Mouse (Mus musculus) forebrain, embryonic 12.5 days (tissue): ENCODE data around the gene Fam204a. TPM values are rescaled to one million over a fixed set of nuclear protein-coding genes. Genes with fewer than 3 reads are reported as not detected.

Experiments used
- ATAC-seq: fragments of 200-750 bp; cut with Nextera tagmentation; 2 replicates; pipeline ENCODE4 v1.8.0; 2017; ENCODE audit warnings: moderate TSS enrichment; ENCODE audit not compliant: low FRiP score
- H3K27ac ChIP-seq: fragments of 300-500 bp; sonication (generic); 2 replicates; pipeline ENCODE4 v1.5.1; 2016; ENCODE audit warnings: mild to moderate bottlenecking
- H3K27me3 ChIP-seq: fragments of 300-500 bp; sonication (generic); 2 replicates; pipeline ENCODE4 v1.6.1; 2016; ENCODE audit warnings: mild to moderate bottlenecking
- H3K36me3 ChIP-seq: fragments of 300-500 bp; sonication (generic); replicated peaks from 2 replicates; pipeline ENCODE4 v1.6.1; 2016; ENCODE audit warnings: mild to moderate bottlenecking
- H3K4me1 ChIP-seq: fragments of 300-500 bp; sonication (generic); 2 replicates; pipeline ENCODE4 v1.6.1; 2016
- H3K4me2 ChIP-seq: fragments of 300-500 bp; sonication (generic); 2 replicates; pipeline ENCODE4 v1.6.1; 2016; ENCODE audit warnings: mild to moderate bottlenecking, moderate library complexity
- H3K4me3 ChIP-seq: fragments of 300-500 bp; sonication (generic); replicated peaks from 2 replicates; pipeline ENCODE4 v1.5.1; 2016; ENCODE audit warnings: mild to moderate bottlenecking
- H3K9ac ChIP-seq: fragments of 300-500 bp; sonication (generic); 2 replicates; pipeline ENCODE4 v1.6.1; 2016; ENCODE audit warnings: mild to moderate bottlenecking
- H3K9me3 ChIP-seq: fragments of 300-500 bp; sonication (generic); 2 replicates; pipeline ENCODE4 v1.6.1; 2016
- WGBS: fragments of 180-500 bp; shearing (Covaris S2); methylation state at CpG from one replicate; pipeline ENCODE4 v1.1.7; 2016; 5-methylcytosine and 5-hydroxymethylcytosine counted together
- polyA plus RNA-seq: library from polyadenylated mRNA; unstranded; fragments of >200 nt; fragmentation: Nextera tagmentation; extraction: Ambion mirVana; gene quantifications from 2 replicates; pipeline ENCODE4 v1.2.1, GENCODE M21; 2016

Gene Fam204a
- 80.3 and 82.6 TPM in 2 replicates for polyA plus RNA-seq

DNA sequence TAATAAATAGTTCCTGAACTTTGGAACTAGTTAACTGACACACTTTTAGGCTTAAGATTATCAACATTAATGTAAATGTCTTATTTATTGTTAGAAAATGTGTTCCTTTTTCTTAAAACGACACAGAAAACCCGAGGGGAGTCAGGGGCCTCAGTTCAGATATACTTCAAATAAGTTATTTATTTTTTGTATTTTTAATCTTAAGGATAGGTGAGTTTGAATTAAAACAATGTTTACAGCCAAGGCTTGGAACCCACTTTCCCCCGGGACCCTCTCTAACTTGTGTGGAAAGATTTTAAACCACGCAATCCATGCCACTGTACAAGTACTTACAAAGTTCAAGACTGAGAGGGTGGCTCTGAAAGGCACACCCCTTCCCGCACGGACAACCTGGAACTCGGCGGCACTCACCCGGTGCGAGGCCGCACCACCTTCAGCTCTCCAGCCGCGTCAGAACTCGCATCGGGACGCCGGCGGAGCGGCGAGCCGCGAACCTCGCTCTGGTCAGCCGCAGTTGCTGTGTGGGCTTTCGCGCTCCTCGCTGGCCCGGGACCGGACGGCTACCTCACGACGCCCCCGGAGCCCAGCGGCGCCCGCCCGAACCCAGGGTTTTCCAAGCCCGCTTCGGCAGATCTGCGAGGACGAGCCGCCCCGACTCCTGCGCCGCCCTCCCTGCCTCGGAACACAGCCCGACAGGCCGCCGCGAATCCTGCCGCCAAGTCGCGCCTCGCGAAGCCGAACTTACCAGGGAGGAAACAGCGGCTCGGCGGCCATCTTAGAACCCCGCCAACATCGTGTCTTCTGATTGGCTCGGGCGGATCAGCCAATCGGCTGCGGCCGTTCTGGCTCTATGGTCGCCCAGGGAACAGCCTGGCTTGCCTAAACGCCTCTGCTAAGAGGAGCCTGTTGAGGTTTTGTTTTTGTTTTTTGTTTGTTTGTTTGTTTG, at the start of gene Fam204a:
Fam204a (minus strand) TSS at position 803 of the 946 bp plus-strand sequence.
- Histone ChIP-seq H3K9me3 (no peaks in the 10 kb centered on the region), H3K36me3 (no peaks in the 10 kb centered on the region), H3K27ac (peak within 1 kb of the TSS; percentile 97), H3K27me3 (no peaks in the 10 kb centered on the region), H3K4me1 (peaks cover 10% of the 10 kb centered on the region), H3K4me2 (peak within 1 kb of the TSS; percentile 55), H3K9ac (peak within 1 kb of the TSS; percentile 92), H3K4me3 (peak within 1 kb of the TSS; percentile 91)
- ATAC-seq: peak; percentile 100
- WGBS: under 1% methylated on average over 68 of the region's 68 CpGs

DNA sequence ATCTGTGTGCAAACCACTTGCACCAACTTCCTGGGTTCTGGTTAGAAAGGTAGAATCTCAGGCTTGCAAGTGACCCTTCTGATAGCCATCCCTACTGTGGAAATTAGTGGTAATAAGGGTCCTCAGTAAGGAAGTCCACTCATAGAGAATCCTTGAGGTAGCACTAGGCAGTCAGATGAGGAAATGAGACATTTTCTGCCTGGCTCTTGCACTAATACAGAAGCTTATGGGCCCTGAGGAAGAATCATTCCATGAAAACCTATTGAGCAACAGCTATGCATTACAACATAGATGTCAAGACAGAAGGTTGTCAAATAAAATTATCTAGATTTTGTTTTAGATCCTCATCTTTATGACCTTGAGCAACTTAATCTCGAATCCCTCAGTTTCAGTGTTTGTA, 39.3 kb upstream of the Fam204a start:
- Histone ChIP-seq H3K4me3 (no peak overlapping the region), H3K4me1 (no peaks in the 10 kb centered on the region), H3K9ac (no peak overlapping the region), H3K36me3 (no peaks in the 10 kb centered on the region), H3K9me3 (no peaks in the 10 kb centered on the region), H3K4me2 (no peak overlapping the region), H3K27ac (no peak overlapping the region), H3K27me3 (no peaks in the 10 kb centered on the region; the same call in 1 of the 2 replicates)
- no peak for ATAC-seq
- 70% methylated on average over 1 of the region's 1 CpGs for WGBS

DNA sequence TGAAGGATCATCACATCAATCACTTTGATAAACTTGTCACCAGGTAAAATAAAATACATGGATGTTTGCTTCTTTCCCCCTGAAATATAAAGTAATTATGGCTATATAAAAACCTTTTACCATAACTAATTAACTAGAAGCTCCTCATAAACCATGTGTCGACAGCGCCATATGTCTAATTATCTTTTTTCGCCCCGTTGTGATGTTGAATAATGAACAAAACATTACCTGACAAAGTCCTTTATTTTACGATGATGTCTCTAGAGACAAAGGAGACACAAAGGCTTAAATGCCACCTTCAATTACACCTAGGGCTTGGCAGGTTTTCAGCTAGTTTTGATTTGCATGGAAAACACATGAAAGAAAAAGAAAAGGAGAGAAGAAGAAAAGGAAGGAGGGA, 34.2 kb upstream of the Fam204a start:
- no peak for ATAC-seq
- 71% methylated on average over 5 of the region's 5 CpGs for WGBS
- H3K36me3 ChIP-seq: no peaks in the 10 kb centered on the region
- no peaks in the 10 kb centered on the region; the same call in 1 of the 2 replicates for H3K27me3 ChIP-seq
- H3K9me3 ChIP-seq: no peaks in the 10 kb centered on the region
- 0 out of 2 replicates have a peak overlapping the region, but pooled peaks have one; percentile 13 for H3K27ac ChIP-seq
- H3K4me3 ChIP-seq: no peak overlapping the region
- H3K4me2 ChIP-seq: no peak overlapping the region
- no peak overlapping the region for H3K9ac ChIP-seq
- no peaks in the 10 kb centered on the region; the same call in 1 of the 2 replicates for H3K4me1 ChIP-seq

DNA sequence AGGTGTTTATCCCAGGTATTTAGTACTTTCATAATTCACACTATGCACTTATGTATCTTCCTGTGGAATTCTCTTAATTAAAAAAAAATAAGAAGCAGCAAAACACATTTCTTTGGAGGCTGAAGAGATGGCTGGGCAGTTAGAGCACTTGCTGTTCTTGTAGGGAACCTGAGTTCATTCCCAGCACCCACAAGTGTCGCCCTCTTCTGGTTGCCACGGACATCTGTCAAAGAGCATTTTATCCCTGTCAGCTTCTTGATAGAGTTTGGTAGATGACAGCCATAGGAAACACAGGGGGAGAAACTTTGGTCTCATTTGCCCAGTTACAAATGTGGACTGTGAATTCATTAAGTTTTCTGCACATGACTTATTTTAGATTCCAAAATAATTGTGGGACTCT, 25.5 kb upstream of the Fam204a start:
- Histone ChIP-seq H3K36me3 (no peaks in the 10 kb centered on the region), H3K4me1 (no peaks in the 10 kb centered on the region), H3K9ac (no peak overlapping the region), H3K4me3 (no peak overlapping the region), H3K4me2 (no peak overlapping the region), H3K27me3 (no peaks in the 10 kb centered on the region), H3K27ac (no peak overlapping the region), H3K9me3 (no peaks in the 10 kb centered on the region)
- WGBS: 35% methylated on average over 2 of the region's 2 CpGs
- ATAC-seq: no peak

DNA sequence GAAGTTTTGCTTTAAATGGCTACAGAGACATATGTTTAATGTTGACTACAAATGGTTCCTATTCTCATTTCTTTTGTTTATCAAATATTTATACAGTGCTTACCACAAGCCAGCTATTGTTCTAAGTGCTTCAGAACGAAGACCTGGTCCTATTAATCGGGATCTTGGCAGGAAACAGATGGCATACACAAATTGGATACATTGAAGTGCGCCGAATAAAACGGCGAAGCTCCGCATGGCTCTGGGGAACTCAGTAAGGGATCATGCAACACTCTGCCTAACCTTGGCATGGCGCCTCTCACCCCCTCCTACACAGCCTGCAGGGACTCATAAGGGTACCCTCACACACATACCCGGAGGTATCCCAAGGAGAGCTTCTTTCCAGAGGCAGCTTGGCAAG, 24.7 kb upstream of the Fam204a start:
- WGBS: 76% methylated on average over 9 of the region's 9 CpGs
- no peaks in the 10 kb centered on the region for H3K36me3 ChIP-seq
- no peak for ATAC-seq
- no peaks in the 10 kb centered on the region for H3K27me3 ChIP-seq
- no peak overlapping the region for H3K4me2 ChIP-seq
- no peak overlapping the region for H3K27ac ChIP-seq
- H3K9ac ChIP-seq: no peak overlapping the region
- no peak overlapping the region for H3K4me3 ChIP-seq
- H3K4me1 ChIP-seq: no peaks in the 10 kb centered on the region
- no peaks in the 10 kb centered on the region for H3K9me3 ChIP-seq

DNA sequence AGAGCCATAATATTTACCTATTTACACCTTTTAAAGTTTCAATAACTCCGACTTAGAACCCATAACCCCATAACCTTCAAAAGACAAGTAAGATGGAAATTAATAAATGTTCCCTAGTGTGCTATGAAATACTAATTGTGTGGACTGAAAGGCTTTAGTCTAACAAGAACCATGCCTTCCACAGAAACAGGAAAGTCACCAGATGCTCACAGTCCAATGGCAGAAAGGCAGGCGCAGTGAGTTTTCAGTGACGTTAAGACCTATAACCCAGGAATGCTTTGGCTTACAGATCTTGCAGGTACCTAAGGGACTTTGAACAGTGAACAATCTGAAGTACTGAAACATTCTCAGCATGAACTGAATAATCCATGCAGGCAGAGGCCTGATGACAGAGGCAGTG, 18.7 kb upstream of the Fam204a start:
- ATAC-seq: no peak
- no peak overlapping the region for H3K4me2 ChIP-seq
- no peak overlapping the region for H3K9ac ChIP-seq
- no peaks in the 10 kb centered on the region for H3K9me3 ChIP-seq
- no peak overlapping the region for H3K27ac ChIP-seq
- H3K27me3 ChIP-seq: no peaks in the 10 kb centered on the region
- WGBS: 88% methylated on average over 3 of the region's 3 CpGs
- no peaks in the 10 kb centered on the region for H3K36me3 ChIP-seq
- H3K4me1 ChIP-seq: peaks cover 11% of the 10 kb centered on the region; the same call in 1 of the 2 replicates
- H3K4me3 ChIP-seq: no peak overlapping the region

DNA sequence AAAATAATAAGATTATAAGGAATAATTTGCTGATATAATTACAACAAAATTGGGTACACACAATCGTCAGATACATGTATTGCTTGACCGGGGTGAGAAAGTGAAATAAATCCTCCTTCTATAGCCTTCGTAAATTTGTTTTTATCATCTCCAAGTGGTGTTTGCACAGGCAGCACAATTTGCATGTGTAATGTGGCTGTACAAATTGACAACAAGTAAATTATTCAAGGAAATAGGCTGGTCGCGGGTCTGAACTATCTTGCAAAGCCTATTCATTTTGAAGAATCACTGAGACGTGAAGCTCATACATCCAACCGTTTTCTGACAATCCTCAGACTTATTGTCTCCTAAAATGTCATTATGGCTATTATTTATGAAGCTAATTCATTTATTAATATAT, 16.1 kb upstream of the Fam204a start:
- H3K36me3 ChIP-seq: no peaks in the 10 kb centered on the region
- no peak overlapping the region for H3K4me3 ChIP-seq
- H3K4me1 ChIP-seq: peaks cover 11% of the 10 kb centered on the region; the same call in 1 of the 2 replicates
- no peak overlapping the region for H3K9ac ChIP-seq
- H3K9me3 ChIP-seq: no peaks in the 10 kb centered on the region
- WGBS: 26% methylated on average over 7 of the region's 7 CpGs
- H3K27ac ChIP-seq: no peak overlapping the region
- H3K27me3 ChIP-seq: no peaks in the 10 kb centered on the region
- no peak overlapping the region for H3K4me2 ChIP-seq
- ATAC-seq: 0 out of 2 replicates have a peak, but pooled peaks have one; percentile 11

DNA sequence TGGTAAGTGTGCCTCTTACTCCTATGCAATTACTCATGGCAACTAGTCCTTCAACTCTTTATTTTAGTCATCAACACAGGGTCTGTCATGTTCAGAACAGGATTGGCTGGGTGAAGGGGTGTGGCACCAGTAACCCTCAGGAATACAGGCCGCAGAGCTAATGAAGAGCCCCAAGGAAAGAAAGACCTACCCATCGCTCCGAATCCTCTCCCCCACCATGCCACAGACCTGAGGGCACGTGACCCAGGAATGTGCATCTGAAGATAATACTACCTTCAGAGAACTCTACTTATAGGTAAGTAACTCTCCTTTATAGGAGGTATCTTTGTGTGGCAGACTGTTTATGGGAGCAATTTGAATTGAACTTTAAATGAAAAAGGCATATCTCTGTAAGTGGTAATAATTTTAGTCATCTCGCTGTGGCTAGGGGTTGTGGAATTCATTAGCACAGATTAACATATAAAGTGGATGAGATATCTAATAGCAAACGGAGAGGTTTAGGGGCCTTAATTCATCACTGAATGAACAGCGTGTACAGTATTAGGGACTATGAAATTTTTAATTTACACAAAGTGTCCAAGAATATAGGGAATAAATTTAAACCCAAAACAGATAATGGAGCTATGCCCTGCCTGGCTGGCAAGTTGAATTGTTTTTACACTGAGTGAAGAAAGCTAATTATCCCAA, 15.6 kb upstream of the Fam204a start:
- no peaks in the 10 kb centered on the region for H3K36me3 ChIP-seq
- no peak overlapping the region for H3K4me2 ChIP-seq
- H3K27ac ChIP-seq: no peak overlapping the region
- ATAC-seq: no peak
- no peaks in the 10 kb centered on the region for H3K27me3 ChIP-seq
- H3K4me1 ChIP-seq: peaks cover 11% of the 10 kb centered on the region; the same call in 1 of the 2 replicates
- no peaks in the 10 kb centered on the region for H3K9me3 ChIP-seq
- 60% methylated on average over 7 of the region's 7 CpGs for WGBS
- H3K9ac ChIP-seq: no peak overlapping the region
- H3K4me3 ChIP-seq: no peak overlapping the region

DNA sequence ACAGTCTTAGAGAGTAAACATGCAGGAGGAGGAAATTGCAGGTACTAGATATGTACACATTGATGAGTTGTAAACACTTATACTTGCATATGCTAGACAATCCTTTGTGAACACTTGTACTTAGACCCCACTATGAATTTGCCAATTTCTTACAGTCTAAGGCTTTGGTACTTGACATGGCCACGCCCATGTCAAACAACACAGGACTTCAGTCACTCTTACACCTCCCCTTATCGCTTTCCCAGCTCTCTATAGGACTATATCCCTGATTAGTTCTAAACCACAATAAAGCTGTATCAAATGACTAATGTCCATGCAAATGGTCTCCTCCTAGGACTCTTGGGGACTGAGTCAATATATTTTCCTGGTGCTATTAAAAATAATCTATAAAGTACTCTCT, 5.0 kb upstream of the Fam204a start:
- no peak for ATAC-seq
- Histone ChIP-seq H3K27ac (no peak overlapping the region), H3K4me3 (no peak overlapping the region), H3K9me3 (no peaks in the 10 kb centered on the region), H3K27me3 (no peaks in the 10 kb centered on the region), H3K9ac (no peak overlapping the region), H3K4me2 (no peak overlapping the region), H3K4me1 (peaks cover 4% of the 10 kb centered on the region), H3K36me3 (no peaks in the 10 kb centered on the region)
- 82% methylated on average over 2 of the region's 2 CpGs for WGBS

DNA sequence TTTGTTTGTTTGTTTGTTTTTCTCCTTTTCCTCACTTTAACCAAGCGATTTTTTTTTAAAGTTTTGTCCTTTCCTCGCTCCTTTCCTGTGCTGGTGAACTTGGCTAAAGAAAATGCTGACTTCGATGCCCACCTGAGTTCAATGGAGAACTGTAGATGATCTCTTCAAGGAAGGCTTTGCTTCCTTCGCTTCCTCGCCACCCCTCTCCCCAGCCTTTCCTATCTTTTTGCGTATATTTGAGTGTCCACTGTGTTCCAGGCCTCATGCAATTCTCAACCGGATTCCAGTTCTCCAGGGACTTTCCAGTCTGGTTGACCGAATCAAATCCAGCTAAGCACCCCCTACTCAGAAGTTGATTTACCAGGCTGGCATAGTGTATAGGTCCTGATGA, 339 bp upstream of the Fam204a start:
- H3K4me1 ChIP-seq: peaks cover 10% of the 10 kb centered on the region
- no peak overlapping the region for H3K9ac ChIP-seq
- H3K27ac ChIP-seq: 0 out of 2 replicates have a peak overlapping the region, but pooled peaks have one; percentile 25
- H3K36me3 ChIP-seq: no peaks in the 10 kb centered on the region
- WGBS: 52% methylated on average over 8 of the region's 8 CpGs
- no peaks in the 10 kb centered on the region for H3K9me3 ChIP-seq
- ATAC-seq: peak; percentile 27
- peak overlapping the region; percentile 91 for H3K4me3 ChIP-seq
- no peaks in the 10 kb centered on the region for H3K27me3 ChIP-seq
- H3K4me2 ChIP-seq: peak overlapping the region; percentile 55

DNA sequence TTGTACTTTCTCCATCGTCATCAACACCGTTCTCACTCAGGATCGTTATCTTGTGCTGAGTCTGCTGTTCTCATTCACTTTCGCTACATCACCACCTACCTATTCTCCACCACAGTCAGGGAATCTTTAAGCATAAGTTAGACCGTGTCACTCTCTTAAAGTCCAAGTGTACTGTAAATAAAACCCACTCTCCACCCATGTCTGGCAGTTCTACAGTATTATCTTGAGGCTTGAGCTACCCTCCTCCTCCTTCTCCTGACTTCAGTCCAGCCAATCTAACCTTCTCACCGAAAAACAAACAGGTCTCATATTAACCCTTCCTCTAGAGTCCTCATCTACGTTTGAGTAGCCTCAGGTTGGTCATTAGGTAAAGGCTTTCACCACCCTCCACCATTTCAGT, 7.1 kb downstream of the Fam204a start:
- no peak for ATAC-seq
- H3K9me3 ChIP-seq: no peaks in the 10 kb centered on the region
- H3K27me3 ChIP-seq: no peaks in the 10 kb centered on the region
- H3K36me3 ChIP-seq: 0 out of 2 replicates have a peak, but pooled peaks cover 10% of the 10 kb centered on the region
- H3K27ac ChIP-seq: no peak overlapping the region
- WGBS: 79% methylated on average over 7 of the region's 7 CpGs
- H3K4me2 ChIP-seq: no peak overlapping the region
- H3K4me3 ChIP-seq: no peak overlapping the region
- H3K9ac ChIP-seq: no peak overlapping the region
- H3K4me1 ChIP-seq: peaks cover 3% of the 10 kb centered on the region; the same call in 1 of the 2 replicates

DNA sequence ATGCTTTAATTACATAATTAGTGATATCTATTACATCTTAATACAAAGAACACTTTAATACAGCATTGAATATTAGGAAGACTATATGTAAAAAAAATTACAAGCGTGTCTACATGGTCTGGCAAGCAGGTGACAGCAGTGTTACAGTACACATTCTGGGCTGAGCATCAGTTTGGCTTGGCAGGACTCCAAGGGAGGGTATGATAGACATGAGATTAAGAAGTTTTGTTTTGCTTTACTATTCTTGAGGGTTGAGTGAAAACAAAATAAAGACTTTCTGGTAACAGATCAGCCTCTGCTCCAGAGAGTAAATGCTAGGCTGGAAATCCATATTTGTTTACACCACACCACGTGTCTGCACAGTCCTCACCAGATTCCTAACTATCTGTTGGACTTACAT, 8.5 kb downstream of the Fam204a start:
- no peaks in the 10 kb centered on the region for H3K27me3 ChIP-seq
- H3K4me1 ChIP-seq: peaks cover 3% of the 10 kb centered on the region; the same call in 1 of the 2 replicates
- ATAC-seq: no peak
- no peak overlapping the region for H3K4me2 ChIP-seq
- H3K9ac ChIP-seq: no peak overlapping the region
- H3K4me3 ChIP-seq: no peak overlapping the region
- H3K27ac ChIP-seq: no peak overlapping the region
- WGBS: 76% methylated on average over 2 of the region's 2 CpGs
- no peaks in the 10 kb centered on the region for H3K9me3 ChIP-seq
- peaks cover 19% of the 10 kb centered on the region; the same call in 1 of the 2 replicates for H3K36me3 ChIP-seq
